Mouse (Mus musculus) layer of hippocampus, postnatal 14 days (tissue): ENCODE results near the gene Slc6a11. TPM values are rescaled to one million over a fixed set of nuclear protein-coding genes. Genes with fewer than 3 reads are reported as not detected.

Source experiments
- DNase-seq, 2 experiments: peaks; one replicate each; pipeline ENCODE4 v3.0.0; 2021 to 2022; ENCODE audit warnings: low spot score in 2 of 2, mixed read lengths in 1 of 2
- total RNA-seq, 2 experiments: library from RNA; stranded (reverse); gene quantifications; 2 replicates each; pipeline ENCODE4 v1.2.3; 2021

The Slc6a11 gene
- total RNA-seq, 2 experiments from 2014 or later = 133 to 148 TPM

DNA sequence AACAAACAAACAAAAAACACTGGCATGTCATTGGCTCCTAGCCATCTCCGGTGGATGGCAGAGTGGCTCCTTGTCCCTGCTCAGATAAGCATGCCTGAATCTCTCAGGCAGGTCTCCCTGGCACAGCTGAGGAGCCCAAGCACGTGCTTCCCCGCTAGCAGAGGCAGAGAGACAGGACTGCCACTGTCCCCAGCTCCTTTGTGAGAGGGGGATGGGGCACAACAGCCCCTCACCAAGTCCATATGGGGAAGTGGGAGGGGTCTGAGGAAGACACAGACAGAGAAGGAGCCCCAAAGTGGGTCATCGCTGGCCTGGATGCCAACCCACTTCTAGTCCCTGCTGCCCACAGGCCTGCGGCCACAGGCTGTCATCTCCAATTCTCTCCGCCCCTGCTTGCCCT, 130.6 kb downstream of the Slc6a11 start:
- DNase-seq = no peak

DNA sequence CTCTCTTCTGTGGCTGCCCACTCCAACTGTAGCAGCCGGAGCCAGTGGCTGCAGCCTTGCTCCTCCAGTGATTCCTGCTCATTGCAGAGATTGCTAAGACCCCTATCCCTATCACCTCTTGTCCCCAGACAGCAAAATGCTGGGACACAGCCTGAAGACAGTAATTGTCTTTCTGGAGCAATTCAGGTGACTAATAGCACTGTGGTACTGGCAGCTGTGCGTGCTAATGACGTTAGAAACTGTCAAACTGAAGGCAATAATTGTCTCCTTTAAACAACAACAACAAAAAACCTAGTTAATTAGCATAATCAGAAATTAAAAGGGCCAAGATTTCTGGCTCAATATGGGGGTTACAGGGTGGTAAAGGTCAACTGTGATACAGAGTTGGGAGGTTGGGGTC, 133.0 kb downstream of the Slc6a11 start:
- no peak for DNase-seq

DNA sequence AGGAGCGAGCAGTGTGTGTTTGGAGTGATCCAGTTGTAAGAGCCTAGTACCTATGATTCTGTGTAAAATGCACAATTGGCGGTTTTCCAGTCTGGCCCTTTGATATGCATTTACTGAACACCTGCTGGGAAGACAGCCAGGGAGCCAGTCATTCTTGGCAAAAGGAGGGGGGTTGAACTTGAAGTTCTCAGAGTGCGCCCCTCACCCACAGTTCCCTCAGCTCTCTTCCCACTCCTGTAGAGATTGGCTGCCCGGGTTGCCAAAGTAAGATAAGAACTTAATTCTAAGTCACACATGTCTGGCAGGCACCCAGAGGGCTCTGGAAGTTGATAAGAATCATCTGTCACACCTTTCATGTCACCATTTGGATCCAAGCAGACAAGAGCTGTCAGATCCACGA, 133.4 kb downstream of the Slc6a11 start:
- no peak for DNase-seq

DNA sequence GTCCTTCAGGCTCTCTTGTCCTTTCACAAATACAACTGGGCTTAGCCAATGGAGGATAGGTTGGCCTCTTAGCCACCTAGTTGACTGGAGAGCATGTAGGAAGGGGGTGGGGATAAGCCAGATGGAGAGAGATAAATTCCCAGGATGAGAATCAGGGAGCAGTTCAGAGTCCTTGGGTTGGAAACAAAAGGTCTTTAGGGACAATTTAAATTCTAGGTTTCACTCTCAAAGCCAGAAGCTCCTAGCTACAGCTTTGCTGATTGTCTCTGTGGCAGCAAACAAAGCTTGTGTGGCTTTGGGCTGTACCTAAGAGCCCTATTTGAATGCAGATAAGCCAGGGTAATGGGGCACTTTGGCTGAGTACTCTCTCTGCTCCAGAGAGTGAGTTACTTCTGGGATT, 135.2 kb downstream of the Slc6a11 start:
- DNase-seq = no peak

DNA sequence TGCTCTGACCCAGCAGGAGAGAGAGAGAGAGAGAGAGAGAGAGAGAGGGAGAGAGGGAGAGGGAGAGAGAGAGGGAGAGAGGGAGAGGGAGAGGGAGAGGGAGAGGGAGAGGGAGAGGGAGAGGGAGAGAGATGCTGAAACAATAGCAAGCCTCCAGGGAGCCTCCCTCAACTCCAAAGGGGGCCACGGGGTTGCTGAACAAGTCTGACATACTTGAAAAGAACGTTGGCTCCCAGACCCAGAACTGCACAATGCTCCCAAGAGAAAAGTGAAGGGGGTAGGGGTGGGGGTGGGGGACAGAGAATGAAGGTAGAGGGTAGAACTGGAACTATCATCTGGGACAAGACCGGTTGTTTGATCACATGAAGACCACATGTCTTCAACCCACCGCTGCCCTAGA, 136.9 kb downstream of the Slc6a11 start:
- DNase-seq = no peak

DNA sequence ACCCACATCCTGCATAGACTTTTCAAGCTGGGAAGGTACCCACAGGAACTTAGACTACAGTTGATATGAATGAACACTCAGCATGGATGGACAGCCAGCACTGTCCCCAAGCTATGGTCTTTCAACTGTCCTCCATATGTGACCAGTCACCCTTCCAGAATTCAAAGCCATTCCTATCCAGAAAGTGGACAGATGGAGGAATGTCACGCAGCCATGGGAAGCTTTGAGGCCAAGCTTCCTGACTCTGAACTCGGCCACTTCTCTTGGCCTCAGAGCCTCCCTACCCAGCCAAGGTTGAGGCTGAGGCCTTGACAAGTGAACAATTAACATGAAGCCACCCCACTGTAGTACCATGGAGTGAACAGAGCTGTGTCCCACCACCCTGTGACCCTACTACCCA, 138.5 kb downstream of the Slc6a11 start:
- no peak for DNase-seq

DNA sequence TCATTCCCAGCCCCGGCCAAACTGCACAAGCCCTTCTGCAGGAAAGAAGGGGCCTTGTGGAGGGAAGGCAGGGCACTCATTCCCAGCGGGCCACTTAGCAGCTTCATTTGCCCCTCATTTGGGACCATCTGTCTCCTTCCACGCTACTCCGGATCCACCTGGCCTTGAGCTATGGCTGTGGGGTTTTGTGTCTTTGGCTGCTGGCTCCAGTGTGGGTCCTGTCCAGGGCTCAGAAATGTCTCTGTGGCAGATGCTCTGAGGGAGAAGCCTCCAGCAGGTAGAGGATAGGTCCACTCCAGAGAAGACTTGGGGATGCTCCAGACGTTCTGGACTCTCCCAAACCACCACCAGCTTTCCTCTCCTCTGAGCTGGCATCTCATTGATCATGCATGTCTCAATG, 139.8 kb downstream of the Slc6a11 start:
- DNase-seq = no peak

DNA sequence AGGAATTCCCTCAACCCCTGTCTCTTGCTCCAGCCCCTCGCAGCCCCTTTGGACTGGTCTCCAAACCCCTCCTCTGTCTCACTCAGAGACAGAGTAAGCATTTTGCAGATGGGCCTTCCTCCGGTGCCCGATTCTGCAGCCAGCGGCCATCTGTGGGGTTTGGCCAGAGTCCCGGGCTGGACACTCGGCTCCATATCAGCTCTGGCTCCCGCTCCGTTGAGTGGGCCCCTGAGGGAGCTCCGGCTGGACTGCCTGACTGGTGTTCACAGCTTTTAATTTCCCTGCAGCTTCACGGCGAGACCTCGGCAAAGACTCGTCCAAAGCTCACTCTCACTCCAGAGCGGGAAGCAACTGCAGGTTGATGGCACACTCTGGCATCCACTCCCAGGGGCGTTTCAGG, 141.2 kb downstream of the Slc6a11 start:
- DNase-seq = peak in 1 of 2 experiments; percentile 69

DNA sequence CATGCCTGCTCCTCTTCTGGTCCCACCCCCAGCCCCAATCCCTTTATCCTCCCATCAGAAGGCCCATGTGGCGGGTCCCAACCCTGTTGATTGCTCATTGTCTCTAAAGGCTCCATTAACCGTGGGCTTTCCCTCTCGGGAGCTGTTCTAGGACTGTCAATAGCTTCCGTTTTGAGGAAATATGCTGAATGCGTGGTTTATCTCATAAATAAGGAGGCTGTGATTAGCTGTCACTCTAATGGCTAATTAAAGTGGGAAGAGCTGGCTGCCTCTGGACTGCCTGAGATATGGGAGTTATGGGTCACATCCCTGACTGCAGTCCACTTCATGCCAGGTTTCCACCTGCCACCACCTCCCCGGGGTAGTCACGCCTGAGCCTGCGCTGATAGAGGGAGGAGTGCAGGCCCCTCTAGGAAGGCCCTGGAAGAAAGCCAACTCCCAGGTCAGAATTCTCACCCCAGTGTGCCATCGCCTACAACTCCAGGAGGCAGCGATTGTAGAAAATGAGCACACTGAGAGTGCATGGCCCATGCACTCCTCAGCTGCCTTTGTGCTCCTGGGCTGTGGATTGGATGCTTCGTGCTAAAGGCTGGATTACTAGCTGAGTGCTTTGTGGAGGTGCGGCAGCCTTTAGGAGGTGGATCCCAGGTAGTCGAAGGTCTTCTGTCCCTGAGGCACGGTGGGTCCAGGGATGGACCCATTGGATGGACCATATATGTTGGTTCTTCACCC, 143.1 kb downstream of the Slc6a11 start:
- DNase-seq = no peak

DNA sequence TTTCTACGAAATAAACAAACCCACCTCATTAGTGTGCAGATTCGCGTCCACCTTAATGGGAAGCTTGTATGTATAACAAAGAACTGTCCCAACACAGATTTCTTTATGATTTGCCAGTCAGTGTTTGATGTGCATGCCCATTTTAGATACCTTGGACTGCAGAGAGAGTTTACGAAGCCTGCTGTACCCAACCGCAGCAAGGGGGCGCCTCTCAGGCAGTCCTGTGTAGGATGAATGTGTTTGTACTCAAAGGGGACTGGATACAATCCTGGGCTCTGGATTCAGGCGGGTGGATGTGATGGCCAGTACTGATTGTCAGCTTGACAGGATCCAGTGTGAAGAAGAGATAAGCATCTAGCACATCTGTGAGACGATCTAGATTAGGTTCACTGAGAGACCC, 144.8 kb downstream of the Slc6a11 start:
- DNase-seq = no peak

DNA sequence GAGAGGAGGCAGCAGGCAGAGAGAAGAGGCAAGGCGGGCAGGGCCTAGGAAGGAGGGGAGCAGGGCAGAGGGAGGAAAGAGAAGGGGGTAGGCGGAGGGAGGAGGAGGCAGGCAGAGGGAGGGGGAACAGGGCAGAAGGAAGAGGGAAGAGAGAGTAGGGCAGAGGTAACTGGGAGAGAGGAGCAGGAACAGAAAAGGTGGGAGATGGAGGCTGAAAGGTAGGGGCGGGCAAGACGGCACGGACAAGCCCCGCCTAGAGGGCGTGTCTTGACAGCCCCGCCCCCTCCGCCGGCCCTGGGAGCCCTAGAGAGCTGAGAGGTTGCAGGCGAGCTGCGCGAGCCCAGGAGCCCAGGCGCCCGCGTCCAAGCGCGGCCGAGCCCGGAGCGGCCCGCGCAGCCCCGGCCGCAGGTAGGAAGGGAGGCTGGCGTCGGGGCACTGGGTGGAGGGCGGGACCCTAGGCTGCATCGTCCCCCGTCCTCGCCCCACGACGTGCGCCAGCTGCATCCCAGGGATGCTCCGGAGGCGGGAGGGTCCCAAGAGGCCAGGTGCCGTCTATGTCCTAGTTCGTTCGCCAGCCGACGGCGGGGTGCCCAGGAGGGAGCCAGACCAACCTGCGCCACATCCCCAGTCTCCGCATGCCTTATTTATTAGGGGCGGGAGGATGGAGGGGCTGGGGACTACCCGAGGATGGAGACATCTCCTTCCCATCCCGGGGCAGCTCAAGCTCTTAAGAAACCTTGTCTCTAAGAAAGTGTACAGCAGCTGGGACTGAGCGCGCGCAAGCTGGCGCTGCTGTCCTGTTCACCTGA, 151.6 kb downstream of the Slc6a11 start, which contains the start of gene Slc6a1:
Gene Slc6a1, plus strand, starts transcription at position 167 of the 809 bp plus-strand sequence.
- DNase-seq = peak; percentile 66 to 78

DNA sequence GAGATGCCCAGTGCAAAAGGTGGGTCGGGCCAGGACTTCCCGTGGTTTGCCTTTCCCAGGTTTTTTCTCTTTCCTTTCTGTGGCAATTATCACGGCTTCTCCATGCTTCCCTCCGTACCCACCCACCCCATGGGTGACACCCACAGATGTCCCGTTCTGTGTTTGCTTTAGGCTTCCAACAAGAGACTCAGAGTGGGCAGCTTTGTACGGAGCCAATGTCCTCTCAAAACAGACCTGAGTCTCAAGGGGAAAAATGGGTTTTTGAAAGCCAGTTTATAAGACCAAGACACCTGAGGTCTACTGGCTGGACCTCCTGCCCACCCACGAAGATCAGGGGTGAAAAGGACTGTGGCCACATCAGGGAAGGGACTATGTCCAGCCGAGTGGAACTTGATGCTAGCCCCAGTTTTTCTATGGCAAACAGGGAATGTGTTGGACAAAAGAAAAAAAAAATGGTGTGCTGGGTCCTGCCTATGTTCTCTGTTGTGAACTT, 152.3 kb downstream of the Slc6a11 start:
- DNase-seq = no peak

DNA sequence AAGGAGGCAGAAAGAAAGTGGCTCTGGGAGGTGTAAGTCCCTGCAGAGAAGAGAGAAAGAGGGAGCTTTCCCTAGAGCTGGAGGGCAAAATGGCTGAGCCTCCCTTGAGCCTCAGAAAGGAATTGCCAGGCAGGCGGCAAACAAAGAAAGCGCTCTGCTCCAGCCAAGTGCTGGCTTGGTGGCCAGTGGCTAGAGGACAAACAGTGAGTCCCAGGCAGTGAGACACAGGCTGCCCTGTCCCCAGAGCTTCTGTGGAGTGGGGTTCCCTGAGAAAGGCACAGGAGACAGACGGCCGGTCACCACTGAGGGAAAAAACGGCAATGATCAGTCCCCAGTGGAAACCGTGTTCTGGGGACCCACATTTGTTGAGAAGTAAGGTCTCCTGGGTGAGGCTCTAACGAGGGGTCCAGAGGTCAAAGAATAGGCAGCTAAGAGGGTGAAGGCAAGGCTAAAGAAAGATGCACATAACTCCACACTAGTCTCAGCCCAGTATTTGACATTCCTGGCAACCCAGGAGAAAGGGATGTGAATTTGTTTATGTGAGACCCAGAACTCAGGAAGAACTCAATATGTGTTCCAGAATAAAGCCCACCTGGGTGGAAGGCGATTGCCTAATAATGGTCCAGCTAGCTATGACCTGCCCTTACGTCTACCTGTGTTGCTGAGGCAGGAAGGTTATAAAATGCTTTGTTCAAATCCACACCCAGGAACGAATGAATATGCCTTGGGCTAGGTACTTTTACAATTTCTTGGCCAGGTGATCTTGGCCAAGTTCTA, 153.1 kb downstream of the Slc6a11 start:
- DNase-seq = peak in 1 of 2 experiments; percentile 82

DNA sequence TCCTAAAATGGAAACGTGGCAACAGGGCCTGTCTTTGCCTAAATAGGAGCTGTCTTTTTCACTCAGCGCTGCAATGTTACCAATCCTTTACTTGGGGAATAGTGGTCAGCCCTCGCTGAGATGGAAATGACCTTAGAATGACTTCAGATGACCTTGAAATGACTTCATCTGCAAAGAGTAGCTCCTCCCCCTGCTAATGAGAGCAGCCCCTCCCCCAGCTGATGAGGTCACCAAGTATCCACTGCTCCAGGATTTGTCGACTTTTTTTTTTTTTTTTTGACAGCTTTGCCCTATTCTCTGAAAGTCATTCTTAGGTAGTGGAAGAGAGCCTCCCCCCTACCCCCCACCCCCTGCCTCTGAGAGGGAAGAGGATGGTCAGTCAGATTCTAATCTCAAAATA, 154.4 kb downstream of the Slc6a11 start:
- no peak for DNase-seq

DNA sequence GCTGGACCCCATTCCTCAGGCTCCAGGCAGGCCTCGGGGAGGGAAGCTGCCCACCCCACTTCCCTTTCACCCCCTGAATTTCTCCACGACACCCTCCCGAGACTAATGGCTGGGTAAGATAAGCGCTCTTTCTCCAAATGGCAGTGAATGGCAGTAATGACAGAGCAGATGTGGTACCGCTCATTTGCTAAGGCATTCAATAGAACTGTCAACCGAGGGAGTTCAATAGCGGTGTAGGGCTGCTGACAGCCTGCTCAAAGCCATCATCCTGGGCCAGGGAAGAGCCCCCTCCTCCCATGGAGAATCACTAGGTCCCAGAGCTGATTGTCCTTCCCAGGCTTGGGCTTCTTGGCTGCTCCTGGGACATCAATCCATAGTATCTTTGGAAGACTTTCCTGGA, 158.1 kb downstream of the Slc6a11 start:
- no peak for DNase-seq

DNA sequence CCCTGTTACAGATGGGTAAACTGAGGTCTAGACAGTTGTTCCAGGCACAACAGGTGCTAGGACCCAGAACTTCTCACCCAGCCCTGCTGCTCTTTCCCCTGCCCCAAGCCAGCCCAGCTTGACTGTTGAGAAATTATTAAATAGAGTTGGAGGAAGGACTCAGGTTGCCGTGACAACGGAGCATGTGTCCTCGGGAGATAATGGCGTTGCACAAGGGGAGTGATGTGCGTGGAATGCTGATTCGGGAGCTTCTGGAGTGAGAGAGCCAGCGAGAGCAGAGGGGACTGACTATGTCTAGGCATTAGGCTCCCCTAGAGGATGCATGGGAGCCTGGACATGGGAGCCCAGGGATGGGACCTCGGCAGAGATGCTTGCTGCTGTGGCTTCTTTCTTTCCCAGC, 159.1 kb downstream of the Slc6a11 start:
- DNase-seq = peak; percentile 79 to 90

DNA sequence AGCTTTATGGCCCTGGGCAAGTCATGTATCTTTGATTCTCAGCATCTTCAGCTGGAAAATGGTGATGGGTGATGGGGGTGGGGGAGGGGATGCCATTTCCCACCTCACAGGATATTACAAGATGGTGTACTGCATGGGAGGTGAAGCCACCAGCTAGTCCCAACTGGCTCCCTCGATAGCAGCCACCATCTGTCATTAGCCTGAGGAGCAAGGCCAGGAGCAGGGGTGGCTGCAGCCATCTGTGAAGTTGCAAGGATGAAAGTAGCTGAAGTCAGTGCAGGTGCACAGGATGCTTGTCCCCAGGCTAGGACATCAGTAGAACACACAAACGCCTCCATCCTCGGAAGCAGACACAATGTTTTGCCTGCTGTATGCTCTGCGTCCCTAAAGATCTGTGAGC, 159.9 kb downstream of the Slc6a11 start:
- DNase-seq = no peak

DNA sequence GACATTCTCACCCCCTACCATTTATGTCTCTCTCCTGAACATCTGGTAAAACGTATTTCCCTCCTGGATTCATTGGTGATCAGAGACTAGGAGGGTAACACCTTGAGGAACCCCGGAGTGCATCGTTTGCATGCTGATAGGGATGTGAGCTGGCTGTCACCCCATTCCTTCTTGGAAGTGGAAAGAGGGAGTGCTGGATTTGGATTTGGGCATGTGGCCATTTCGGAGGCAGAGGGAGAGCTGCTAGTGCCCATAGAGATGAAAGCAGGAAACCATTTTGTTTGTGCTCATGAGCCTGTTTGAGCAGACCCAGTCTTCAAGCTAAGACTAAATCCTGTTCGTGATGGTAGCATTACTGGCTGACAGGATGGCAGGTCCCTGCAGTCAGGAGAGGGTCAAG, 160.4 kb downstream of the Slc6a11 start:
- peak in 1 of 2 experiments; percentile 55 for DNase-seq

DNA sequence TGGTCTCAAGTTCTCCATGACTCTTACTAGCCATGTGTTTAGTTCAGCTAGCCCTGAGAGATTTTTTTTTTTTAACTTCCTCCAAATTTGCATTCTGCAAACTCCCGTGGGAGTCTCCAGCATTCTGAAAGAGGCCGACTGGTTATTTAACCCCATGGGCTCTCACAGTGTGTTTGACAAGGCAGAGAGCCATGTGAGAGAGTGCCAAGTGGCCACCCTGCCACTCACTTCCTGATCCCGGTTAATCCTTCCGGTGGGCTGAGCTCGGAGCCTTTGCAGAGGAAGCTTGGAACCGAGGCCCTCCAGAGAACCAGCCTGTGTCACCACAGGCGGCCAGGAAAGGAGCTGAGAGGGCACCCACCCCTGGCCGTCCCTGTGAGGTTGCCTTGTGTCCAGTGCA, 162.5 kb downstream of the Slc6a11 start:
- DNase-seq = no peak

DNA sequence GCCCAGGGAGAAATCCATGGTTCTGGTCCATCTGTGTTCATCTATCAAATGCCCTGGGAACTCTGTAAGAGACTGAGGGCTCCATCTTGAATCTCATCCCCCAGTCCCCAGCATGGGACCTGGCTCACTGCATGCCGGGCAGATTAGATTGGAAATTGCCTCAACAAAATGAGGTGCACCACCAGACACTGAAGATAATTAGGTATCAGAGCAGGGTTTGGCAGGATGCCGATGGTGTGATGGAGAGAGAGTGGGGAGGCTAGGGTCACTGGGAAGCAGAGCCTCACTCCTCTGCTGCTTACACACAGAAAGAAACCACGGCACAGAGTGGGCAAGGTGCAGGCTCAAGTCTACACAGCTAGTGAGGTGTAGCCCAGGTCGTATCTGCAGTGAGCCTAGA, 164.0 kb downstream of the Slc6a11 start:
- DNase-seq = no peak

DNA sequence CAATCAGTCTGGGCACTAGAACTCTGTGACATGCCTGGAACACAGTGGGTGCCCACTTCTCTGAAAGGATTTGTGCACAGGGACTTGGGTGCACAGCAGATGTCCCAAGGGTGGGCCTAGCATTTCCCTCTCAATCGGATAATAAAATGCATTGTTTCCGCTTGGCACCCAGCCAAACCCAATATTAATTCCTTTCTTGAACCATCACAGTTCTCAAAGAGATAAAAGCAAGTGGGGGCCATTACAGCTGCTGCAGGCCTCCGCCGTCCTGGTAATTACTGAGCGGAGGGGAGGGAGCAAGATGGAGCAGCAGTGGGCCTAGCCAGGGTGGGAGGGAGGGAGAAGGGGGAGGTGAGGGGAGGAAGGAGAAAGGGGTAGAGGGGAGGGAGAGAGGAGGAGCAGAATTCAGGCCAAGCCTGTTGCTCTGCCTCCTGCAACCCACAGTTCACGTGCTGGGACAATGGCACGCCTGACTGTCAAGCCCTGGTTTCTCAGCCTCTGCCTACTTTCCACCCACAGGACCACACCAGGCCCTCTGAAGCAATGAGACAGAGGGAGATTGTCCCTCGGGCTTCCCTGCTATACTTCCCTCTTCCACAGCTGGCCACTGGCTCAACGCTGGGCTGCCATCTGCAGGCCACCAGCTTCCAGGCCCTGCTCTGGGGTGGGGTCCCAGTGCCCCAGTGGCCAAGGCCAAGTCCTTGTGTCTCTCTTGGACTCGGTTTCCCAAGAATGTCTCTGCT, 166.4 kb downstream of the Slc6a11 start:
- DNase-seq = peak; percentile 37 to 59
